Mouse (Mus musculus): ENCODE results near the gene Slc9a9. TPM values are rescaled to one million over a fixed set of nuclear protein-coding genes. Genes with fewer than 3 reads are reported as not detected.

Slc9a9 gene
- total RNA-seq, 2 experiments from 2014 or later, result 8.4 to 8.5 TPM

- no peak for DNase-seq (ENCODE audit: low spot score in 2 of 2)
These were observed 401.3 kb downstream of the Slc9a9 start for GRCm38 (mm10) chr9:95070832-95071519.

DNA sequence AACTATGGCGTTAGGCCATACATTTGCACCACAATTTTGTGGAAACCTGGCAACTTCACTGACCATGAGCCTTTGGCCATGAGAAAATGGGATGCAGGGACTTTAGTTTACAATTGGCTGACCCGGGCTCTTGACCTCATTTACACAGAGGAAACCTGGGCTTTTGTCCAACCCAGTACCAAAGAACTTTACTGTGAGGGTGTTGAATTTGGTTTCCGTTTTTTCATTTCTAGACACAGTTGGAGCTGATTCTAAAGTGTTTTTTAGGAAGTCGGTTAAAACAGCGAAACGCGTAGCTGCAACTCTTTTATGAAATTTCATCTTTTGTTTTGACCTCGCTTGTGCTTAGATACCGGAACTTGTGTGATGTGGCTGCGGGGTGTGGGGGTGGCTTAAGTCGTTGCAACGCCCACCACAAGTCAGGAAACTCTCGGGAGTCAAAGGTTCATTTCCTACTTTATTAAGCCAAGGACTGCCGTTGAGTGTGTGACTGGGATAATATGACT is 402.8 kb downstream of the Slc9a9 start:
- DNase-seq (ENCODE audit: low spot score in 2 of 2), result no peak

- DNase-seq (ENCODE audit: low spot score in 2 of 2), result no peak
These were observed 404.0 kb downstream of the Slc9a9 start for GRCm38 (mm10) chr9:95073691-95074090.

DNA sequence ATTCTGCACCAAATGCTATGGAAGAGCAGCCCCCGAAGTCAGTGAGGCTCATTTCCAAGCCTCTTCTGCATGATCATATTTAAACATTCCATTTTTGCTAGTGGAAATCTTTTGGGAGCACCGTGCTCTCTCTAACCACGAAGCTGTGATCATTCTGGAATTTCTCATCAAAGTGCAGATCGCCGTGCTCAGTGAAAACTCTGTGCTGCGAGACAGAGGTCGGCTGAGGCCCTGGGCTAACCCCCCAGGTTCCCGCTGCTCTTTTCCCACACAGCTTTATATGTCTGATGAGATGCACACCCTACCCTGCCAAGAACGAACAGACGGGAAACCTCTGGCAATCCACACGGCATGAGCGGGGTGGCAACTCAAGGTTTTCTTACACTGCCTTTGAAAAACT is 406.1 kb downstream of the Slc9a9 start:
- DNase-seq (ENCODE audit: low spot score in 2 of 2), result no peak

DNA sequence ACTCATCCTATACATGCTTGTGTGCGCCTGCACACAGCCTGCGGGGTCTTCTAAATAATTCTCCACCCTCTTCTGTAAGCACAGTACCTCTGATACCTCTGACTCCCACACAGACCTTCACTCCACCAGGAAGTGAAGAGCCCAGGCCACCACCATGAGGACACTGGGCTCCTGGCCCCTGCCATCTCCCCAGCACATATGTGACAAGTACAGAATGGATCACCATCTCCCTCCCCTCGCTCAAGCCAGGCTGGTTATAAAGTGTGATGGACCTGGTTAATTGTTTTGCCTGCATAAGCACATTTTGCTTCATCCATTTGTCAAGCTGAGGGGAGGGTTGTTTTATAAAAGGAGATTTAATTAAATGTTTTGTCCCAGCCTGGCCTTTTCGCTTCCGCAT is 408.2 kb downstream of the Slc9a9 start:
- DNase-seq (ENCODE audit: low spot score in 2 of 2), result no peak

DNA sequence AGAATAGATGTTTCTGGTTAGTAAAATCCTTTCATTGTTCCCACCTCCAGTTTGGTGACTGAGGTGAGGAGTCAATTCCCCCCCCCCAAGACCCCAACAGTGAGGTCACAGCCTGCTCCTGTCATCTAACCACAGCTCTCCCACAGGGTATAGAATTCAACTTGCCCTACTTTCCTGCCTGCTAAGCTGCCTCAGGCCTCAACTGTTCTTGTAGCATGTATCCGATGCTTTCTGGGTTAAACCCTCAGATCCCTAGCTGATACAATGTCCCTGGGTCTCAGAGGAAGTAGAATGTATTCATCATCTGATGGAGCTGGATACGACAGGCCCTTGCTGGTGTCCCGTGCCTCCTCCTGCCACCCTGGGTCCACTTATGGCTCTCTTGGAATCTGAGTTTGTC is 408.9 kb downstream of the Slc9a9 start:
- DNase-seq (ENCODE audit: low spot score in 2 of 2), result no peak

DNA sequence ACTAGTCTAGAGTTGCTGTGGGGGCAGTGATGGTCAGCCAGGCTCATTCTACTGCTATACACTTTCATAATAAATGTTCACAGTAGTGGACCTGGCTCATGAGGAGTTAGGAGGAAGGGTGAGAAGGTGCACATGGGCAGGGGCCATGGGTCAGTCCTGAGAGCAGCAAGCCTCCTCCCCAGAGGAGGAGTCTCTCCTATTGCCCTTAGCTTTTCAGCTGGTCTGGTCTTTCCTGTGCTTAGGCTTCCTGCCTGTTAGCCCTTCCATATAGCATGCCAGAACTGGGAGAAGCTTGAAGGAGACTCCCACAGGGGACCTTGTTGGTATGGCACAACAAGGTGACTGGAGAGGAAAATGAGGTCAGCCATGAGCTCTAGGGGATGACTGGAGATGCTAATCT is 410.2 kb downstream of the Slc9a9 start:
- no peak for DNase-seq (ENCODE audit: low spot score in 2 of 2)

- DNase-seq (ENCODE audit: low spot score in 2 of 2), result no peak
These were observed 416.6 kb downstream of the Slc9a9 start for GRCm38 (mm10) chr9:95086109-95086821.

GRCm38 (mm10) chr9:95088221-95088620 is 418.5 kb downstream of the Slc9a9 start:
- DNase-seq (ENCODE audit: low spot score in 2 of 2), result no peak

- DNase-seq (ENCODE audit: low spot score in 2 of 2), result no peak
These were observed 419.3 kb downstream of the Slc9a9 start for GRCm38 (mm10) chr9:95089050-95089449.

GRCm38 (mm10) chr9:95096486-95096885 is 426.8 kb downstream of the Slc9a9 start:
- DNase-seq (ENCODE audit: low spot score in 2 of 2), result no peak

GRCm38 (mm10) chr9:95105768-95106167 is 436.1 kb downstream of the Slc9a9 start:
- no peak for DNase-seq (ENCODE audit: low spot score in 2 of 2)

GRCm38 (mm10) chr9:95109799-95110198 is 440.1 kb downstream of the Slc9a9 start:
- DNase-seq (ENCODE audit: low spot score in 2 of 2), result no peak

GRCm38 (mm10) chr9:95110768-95111167 is 441.1 kb downstream of the Slc9a9 start:
- DNase-seq (ENCODE audit: low spot score in 2 of 2), result no peak

- no peak for DNase-seq (ENCODE audit: low spot score in 2 of 2)
These were observed 442.0 kb downstream of the Slc9a9 start for GRCm38 (mm10) chr9:95111732-95112131.

DNA sequence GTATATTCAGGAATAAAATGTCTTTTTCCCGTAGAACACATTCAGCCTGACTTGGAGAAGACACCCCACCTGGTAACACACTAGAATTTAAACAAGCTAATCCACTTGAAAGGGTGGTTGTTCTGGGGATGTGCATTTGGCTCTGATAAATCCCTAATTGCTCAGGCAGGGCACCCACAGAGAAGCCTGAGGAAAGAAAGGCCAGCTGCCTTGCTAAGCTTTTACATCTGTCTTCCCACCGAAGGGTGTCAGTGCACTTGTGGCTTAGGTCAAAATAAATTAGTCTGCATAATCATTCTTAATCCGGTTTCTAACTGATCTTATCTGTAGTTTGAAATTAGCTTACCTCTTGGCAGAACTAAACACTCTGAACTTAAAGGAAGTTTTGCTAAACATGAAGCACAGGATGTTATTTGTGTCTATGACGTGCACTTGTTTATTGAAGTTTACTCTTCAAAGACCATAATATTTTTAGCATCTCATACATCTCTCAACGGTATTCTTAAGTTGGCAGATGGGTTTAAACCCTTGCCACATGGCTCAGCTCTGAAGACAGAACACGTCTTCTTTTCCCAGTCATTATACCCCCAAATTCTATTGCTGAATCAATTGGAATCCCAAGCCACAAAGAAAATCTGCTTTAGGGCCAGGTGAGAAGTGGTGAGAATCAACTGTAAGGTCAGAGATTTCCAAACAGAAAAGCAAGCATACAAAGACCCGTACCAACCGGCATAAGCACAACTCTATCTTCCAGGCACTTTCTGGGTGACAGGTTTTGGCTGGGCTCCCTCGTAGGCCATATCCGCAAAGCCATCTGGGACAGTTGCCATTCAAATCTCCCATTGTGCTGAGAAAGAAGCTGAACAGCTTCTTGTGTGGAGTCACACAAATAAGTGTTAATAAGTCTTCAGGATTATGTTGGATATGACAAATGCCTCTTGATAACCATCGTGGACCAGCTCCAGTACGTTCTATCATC is 443.7 kb downstream of the Slc9a9 start:
- DNase-seq (ENCODE audit: low spot score in 2 of 2), result no peak

GRCm38 (mm10) chr9:95120062-95120461 is 450.4 kb downstream of the Slc9a9 start:
- no peak for DNase-seq (ENCODE audit: low spot score in 2 of 2)

- no peak for DNase-seq (ENCODE audit: low spot score in 2 of 2)
These were observed 451.6 kb downstream of the Slc9a9 start for GRCm38 (mm10) chr9:95121151-95121835.

GRCm38 (mm10) chr9:95125683-95126082 is 456.0 kb downstream of the Slc9a9 start:
- no peak for DNase-seq (ENCODE audit: low spot score in 2 of 2)

GRCm38 (mm10) chr9:95127774-95128173 is 458.1 kb downstream of the Slc9a9 start:
- DNase-seq (ENCODE audit: low spot score in 2 of 2), result no peak

DNA sequence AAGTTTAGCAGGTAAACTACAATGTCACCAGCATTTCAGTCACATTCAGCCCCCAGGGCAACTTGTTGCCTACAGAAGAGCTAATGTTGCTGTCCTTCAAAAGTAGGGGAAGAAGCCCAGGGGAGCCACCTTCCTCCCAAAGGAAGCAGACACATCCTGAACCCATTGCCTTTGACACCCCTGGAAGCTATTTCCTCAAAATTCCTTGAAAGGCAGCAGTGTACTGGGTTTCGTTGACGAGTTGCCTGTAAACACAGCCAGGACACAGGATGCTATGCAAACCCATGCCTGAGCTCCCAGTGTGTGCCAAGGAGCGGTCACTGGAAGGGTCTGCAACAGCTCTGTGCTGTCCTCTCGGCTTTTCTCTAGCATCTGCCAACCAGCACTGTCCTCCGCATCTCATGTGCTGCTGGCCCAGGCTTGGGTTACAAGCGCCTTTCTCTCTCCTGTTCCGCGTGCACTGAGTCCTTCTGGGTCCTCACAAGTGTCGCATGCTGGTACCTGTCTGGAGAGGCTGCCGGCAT is 479.6 kb downstream of the Slc9a9 start:
- DNase-seq (ENCODE audit: low spot score in 2 of 2), result no peak

Data from gastrocnemius, postnatal 4 days (tissue).